Mouse (Mus musculus): Measurements from ENCODE around the gene Trak1. TPM values are rescaled to one million over a fixed set of nuclear protein-coding genes. Genes with fewer than 3 reads are reported as not detected.

Trak1 gene
- polyA plus RNA-seq, 1 experiment from 2014 or later = 9.3 TPM

DNA sequence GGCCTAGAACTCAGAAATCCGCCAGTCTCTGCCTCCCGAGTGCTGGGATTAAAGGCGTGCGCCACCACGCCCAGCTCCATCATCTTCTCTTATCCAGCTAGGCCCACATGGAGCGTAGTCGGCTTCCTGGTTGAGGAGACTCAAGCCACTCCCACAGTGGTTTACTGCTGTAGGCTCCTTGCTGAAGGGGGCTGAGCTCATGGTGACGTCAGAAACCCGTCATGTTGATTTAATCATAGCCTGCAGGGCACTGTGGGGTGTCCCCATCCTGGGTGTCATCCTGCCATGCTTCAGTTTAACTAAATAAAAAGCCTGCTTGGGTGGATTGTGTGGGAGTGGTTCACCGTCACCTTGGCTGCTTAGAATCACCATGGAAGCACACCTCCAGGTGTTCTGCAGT, 92.0 kb downstream of the Trak1 start:
- H3K27me3 ChIP-seq (ENCODE audit: control insufficient read depth, insufficient read depth, low read length) = no peaks in the 10 kb centered on the region
- DNase-seq (ENCODE audit: low spot score) (no peak), ATAC-seq (ENCODE audit: insufficient number of reproducible peaks, low FRiP score, low TSS enrichment, low read depth) (no peak)
- H3K9ac ChIP-seq (ENCODE audit: low read length) = no peak overlapping the region
- H3K4me3 ChIP-seq (ENCODE audit: low read depth, low read length) = no peak overlapping the region
- H3K27ac ChIP-seq (replicated peaks; ENCODE audit: low read depth, low read length) = no peak overlapping the region
- WGBS = 82% methylated on average over 10 of the region's 10 CpGs
- no peaks in the 10 kb centered on the region for H3K36me3 ChIP-seq (ENCODE audit: control insufficient read depth, insufficient read depth, low read length)
- H3K4me2 ChIP-seq (ENCODE audit: low read depth, severe bottlenecking) = no peak overlapping the region
- H3K4me1 ChIP-seq (ENCODE audit: control insufficient read depth, insufficient read depth, low read length) = no peaks in the 10 kb centered on the region
- no peaks in the 10 kb centered on the region for H3K9me3 ChIP-seq (ENCODE audit: control insufficient read depth, low read length)

- Histone ChIP-seq H3K9ac (ENCODE audit: low read length) (no peak overlapping the region), H3K27ac (replicated peaks; ENCODE audit: low read depth, low read length) (no peak overlapping the region), H3K27me3 (ENCODE audit: control insufficient read depth, insufficient read depth, low read length) (no peaks in the 10 kb centered on the region), H3K9me3 (ENCODE audit: control insufficient read depth, low read length) (no peaks in the 10 kb centered on the region), H3K4me1 (ENCODE audit: control insufficient read depth, insufficient read depth, low read length) (no peaks in the 10 kb centered on the region), H3K4me3 (ENCODE audit: low read depth, low read length) (no peak overlapping the region), H3K4me2 (ENCODE audit: low read depth, severe bottlenecking) (no peak overlapping the region), H3K36me3 (ENCODE audit: control insufficient read depth, insufficient read depth, low read length) (no peaks in the 10 kb centered on the region)
- DNase-seq (ENCODE audit: low spot score) (no peak), ATAC-seq (ENCODE audit: insufficient number of reproducible peaks, low FRiP score, low TSS enrichment, low read depth) (no peak)
- 93% methylated on average over 13 of the region's 13 CpGs for WGBS
Measured at GRCm38 (mm10) chr9:121391898-121392297, 94.6 kb downstream of the Trak1 start.

- Histone ChIP-seq H3K27ac (replicated peaks; ENCODE audit: low read depth, low read length) (no peak overlapping the region), H3K4me3 (ENCODE audit: low read depth, low read length) (no peak overlapping the region), H3K4me1 (ENCODE audit: control insufficient read depth, insufficient read depth, low read length) (no peaks in the 10 kb centered on the region), H3K4me2 (ENCODE audit: low read depth, severe bottlenecking) (no peak overlapping the region), H3K9ac (ENCODE audit: low read length) (no peak overlapping the region), H3K9me3 (ENCODE audit: control insufficient read depth, low read length) (no peaks in the 10 kb centered on the region), H3K36me3 (ENCODE audit: control insufficient read depth, insufficient read depth, low read length) (no peaks in the 10 kb centered on the region), H3K27me3 (ENCODE audit: control insufficient read depth, insufficient read depth, low read length) (no peaks in the 10 kb centered on the region)
- DNase-seq (ENCODE audit: low spot score) (peak; percentile 75), ATAC-seq (ENCODE audit: insufficient number of reproducible peaks, low FRiP score, low TSS enrichment, low read depth) (no peak)
- 50% methylated on average over 5 of the region's 5 CpGs for WGBS
Measured at GRCm38 (mm10) chr9:121392427-121392826, 95.1 kb downstream of the Trak1 start.

GRCm38 (mm10) chr9:121393104-121393503, 95.8 kb downstream of the Trak1 start:
- WGBS = 95% methylated on average over 4 of the region's 4 CpGs
- Histone ChIP-seq H3K27ac (replicated peaks; ENCODE audit: low read depth, low read length) (no peak overlapping the region), H3K4me1 (ENCODE audit: control insufficient read depth, insufficient read depth, low read length) (no peaks in the 10 kb centered on the region), H3K9ac (ENCODE audit: low read length) (no peak overlapping the region), H3K4me3 (ENCODE audit: low read depth, low read length) (no peak overlapping the region), H3K27me3 (ENCODE audit: control insufficient read depth, insufficient read depth, low read length) (no peaks in the 10 kb centered on the region), H3K9me3 (ENCODE audit: control insufficient read depth, low read length) (no peaks in the 10 kb centered on the region), H3K4me2 (ENCODE audit: low read depth, severe bottlenecking) (no peak overlapping the region), H3K36me3 (ENCODE audit: control insufficient read depth, insufficient read depth, low read length) (no peaks in the 10 kb centered on the region)
- DNase-seq (ENCODE audit: low spot score) = no peak
- ATAC-seq (ENCODE audit: insufficient number of reproducible peaks, low FRiP score, low TSS enrichment, low read depth) = no peak

DNA sequence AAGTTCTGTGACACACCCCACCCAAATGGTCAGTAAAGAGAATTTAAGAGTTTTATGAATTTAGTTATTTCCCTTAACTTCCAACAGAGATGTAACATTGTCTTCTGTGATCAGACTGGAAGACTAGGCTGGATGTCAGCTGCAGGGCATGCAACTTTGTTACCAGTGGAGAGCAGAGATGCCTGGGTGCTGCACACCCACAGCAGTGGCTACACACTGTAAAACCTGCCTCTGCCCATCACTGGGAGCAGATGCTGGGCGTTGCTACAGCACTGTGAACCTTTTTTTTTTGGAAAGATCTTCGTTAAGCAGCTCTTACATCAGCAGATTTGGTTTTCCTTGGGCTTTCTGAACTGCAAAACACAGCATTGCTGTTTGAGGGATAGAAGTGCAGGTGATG, 97.6 kb downstream of the Trak1 start:
- no peak for DNase-seq (ENCODE audit: low spot score)
- H3K27ac ChIP-seq (replicated peaks; ENCODE audit: low read depth, low read length) = no peak overlapping the region
- no peaks in the 10 kb centered on the region for H3K36me3 ChIP-seq (ENCODE audit: control insufficient read depth, insufficient read depth, low read length)
- H3K4me3 ChIP-seq (ENCODE audit: low read depth, low read length) = no peak overlapping the region
- no peaks in the 10 kb centered on the region for H3K27me3 ChIP-seq (ENCODE audit: control insufficient read depth, insufficient read depth, low read length)
- ATAC-seq (ENCODE audit: insufficient number of reproducible peaks, low FRiP score, low TSS enrichment, low read depth) = no peak
- whole genome bisulfite sequencing = 68% methylated on average over 2 of the region's 2 CpGs
- no peaks in the 10 kb centered on the region for H3K4me1 ChIP-seq (ENCODE audit: control insufficient read depth, insufficient read depth, low read length)
- no peak overlapping the region for H3K4me2 ChIP-seq (ENCODE audit: low read depth, severe bottlenecking)
- no peaks in the 10 kb centered on the region for H3K9me3 ChIP-seq (ENCODE audit: control insufficient read depth, low read length)
- no peak overlapping the region for H3K9ac ChIP-seq (ENCODE audit: low read length)

GRCm38 (mm10) chr9:121395812-121396211, 98.5 kb downstream of the Trak1 start:
- no peaks in the 10 kb centered on the region for H3K4me1 ChIP-seq (ENCODE audit: control insufficient read depth, insufficient read depth, low read length)
- ATAC-seq (ENCODE audit: insufficient number of reproducible peaks, low FRiP score, low TSS enrichment, low read depth) (no peak), DNase-seq (ENCODE audit: low spot score) (no peak)
- H3K4me2 ChIP-seq (ENCODE audit: low read depth, severe bottlenecking) = no peak overlapping the region
- no peak overlapping the region for H3K27ac ChIP-seq (replicated peaks; ENCODE audit: low read depth, low read length)
- no peaks in the 10 kb centered on the region for H3K36me3 ChIP-seq (ENCODE audit: control insufficient read depth, insufficient read depth, low read length)
- H3K4me3 ChIP-seq (ENCODE audit: low read depth, low read length) = no peak overlapping the region
- H3K9me3 ChIP-seq (ENCODE audit: control insufficient read depth, low read length) = no peaks in the 10 kb centered on the region
- 90% methylated on average over 5 of the region's 5 CpGs for WGBS
- no peak overlapping the region for H3K9ac ChIP-seq (ENCODE audit: low read length)
- H3K27me3 ChIP-seq (ENCODE audit: control insufficient read depth, insufficient read depth, low read length) = no peaks in the 10 kb centered on the region

GRCm38 (mm10) chr9:121398100-121398760, 100.9 kb downstream of the Trak1 start:
- DNase-seq (ENCODE audit: low spot score) (no peak), ATAC-seq (ENCODE audit: insufficient number of reproducible peaks, low FRiP score, low TSS enrichment, low read depth) (no peak)
- 80% methylated on average over 17 of the region's 17 CpGs for WGBS
- Histone ChIP-seq H3K9me3 (ENCODE audit: control insufficient read depth, low read length) (no peaks in the 10 kb centered on the region), H3K4me2 (ENCODE audit: low read depth, severe bottlenecking) (no peak overlapping the region), H3K4me3 (ENCODE audit: low read depth, low read length) (no peak overlapping the region), H3K27me3 (ENCODE audit: control insufficient read depth, insufficient read depth, low read length) (no peaks in the 10 kb centered on the region), H3K4me1 (ENCODE audit: control insufficient read depth, insufficient read depth, low read length) (no peaks in the 10 kb centered on the region), H3K9ac (ENCODE audit: low read length) (no peak overlapping the region), H3K27ac (replicated peaks; ENCODE audit: low read depth, low read length) (no peak overlapping the region), H3K36me3 (ENCODE audit: control insufficient read depth, insufficient read depth, low read length) (no peaks in the 10 kb centered on the region)

DNA sequence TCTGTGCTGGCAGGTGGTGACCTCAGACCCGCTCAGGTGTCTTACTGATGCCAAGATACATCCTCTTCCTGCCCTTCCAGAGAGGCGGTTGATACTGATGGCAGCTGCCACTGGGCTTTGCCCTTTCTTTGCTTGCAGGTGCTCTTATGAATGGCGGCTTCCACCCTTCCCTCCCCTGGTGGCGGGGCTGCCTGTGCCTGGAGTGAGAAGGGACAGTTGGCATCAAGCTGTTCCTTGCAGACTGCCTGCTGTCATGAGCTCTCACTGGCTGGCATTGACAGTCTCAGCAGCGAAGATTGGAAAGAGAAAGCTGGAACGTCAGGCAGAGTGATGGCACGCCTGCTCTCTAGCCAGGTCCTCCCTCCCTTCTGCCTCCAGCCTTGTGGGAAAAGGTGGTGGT, 101.5 kb downstream of the Trak1 start:
- no peak for DNase-seq (ENCODE audit: low spot score)
- H3K36me3 ChIP-seq (ENCODE audit: control insufficient read depth, insufficient read depth, low read length) = no peaks in the 10 kb centered on the region
- 84% methylated on average over 7 of the region's 7 CpGs for WGBS
- ATAC-seq (ENCODE audit: insufficient number of reproducible peaks, low FRiP score, low TSS enrichment, low read depth) = no peak
- no peak overlapping the region for H3K4me3 ChIP-seq (ENCODE audit: low read depth, low read length)
- H3K27ac ChIP-seq (replicated peaks; ENCODE audit: low read depth, low read length) = no peak overlapping the region
- H3K4me2 ChIP-seq (ENCODE audit: low read depth, severe bottlenecking) = no peak overlapping the region
- H3K4me1 ChIP-seq (ENCODE audit: control insufficient read depth, insufficient read depth, low read length) = no peaks in the 10 kb centered on the region
- H3K9me3 ChIP-seq (ENCODE audit: control insufficient read depth, low read length) = no peaks in the 10 kb centered on the region
- no peak overlapping the region for H3K9ac ChIP-seq (ENCODE audit: low read length)
- H3K27me3 ChIP-seq (ENCODE audit: control insufficient read depth, insufficient read depth, low read length) = no peaks in the 10 kb centered on the region

GRCm38 (mm10) chr9:121400608-121401007, 103.3 kb downstream of the Trak1 start:
- ATAC-seq (ENCODE audit: insufficient number of reproducible peaks, low FRiP score, low TSS enrichment, low read depth) = no peak
- 78% methylated on average over 8 of the region's 8 CpGs for WGBS

More at GRCm38 (mm10) chr9:121400608-121401007, 103.3 kb downstream of the Trak1 start:
- no peaks in the 10 kb centered on the region for H3K36me3 ChIP-seq (ENCODE audit: control insufficient read depth, insufficient read depth, low read length)
- no peaks in the 10 kb centered on the region for H3K4me1 ChIP-seq (ENCODE audit: control insufficient read depth, insufficient read depth, low read length)
- H3K4me3 ChIP-seq (ENCODE audit: low read depth, low read length) = no peak overlapping the region
- no peak overlapping the region for H3K9ac ChIP-seq (ENCODE audit: low read length)
- no peak for DNase-seq (ENCODE audit: low spot score)
- no peaks in the 10 kb centered on the region for H3K9me3 ChIP-seq (ENCODE audit: control insufficient read depth, low read length)
- no peak overlapping the region for H3K27ac ChIP-seq (replicated peaks; ENCODE audit: low read depth, low read length)
- no peak overlapping the region for H3K4me2 ChIP-seq (ENCODE audit: low read depth, severe bottlenecking)
- H3K27me3 ChIP-seq (ENCODE audit: control insufficient read depth, insufficient read depth, low read length) = no peaks in the 10 kb centered on the region

All from limb, embryonic 11.5 days (tissue).